24 mouse cellular contexts compared by ENCODE assay signal in the genomic region with DNA sequence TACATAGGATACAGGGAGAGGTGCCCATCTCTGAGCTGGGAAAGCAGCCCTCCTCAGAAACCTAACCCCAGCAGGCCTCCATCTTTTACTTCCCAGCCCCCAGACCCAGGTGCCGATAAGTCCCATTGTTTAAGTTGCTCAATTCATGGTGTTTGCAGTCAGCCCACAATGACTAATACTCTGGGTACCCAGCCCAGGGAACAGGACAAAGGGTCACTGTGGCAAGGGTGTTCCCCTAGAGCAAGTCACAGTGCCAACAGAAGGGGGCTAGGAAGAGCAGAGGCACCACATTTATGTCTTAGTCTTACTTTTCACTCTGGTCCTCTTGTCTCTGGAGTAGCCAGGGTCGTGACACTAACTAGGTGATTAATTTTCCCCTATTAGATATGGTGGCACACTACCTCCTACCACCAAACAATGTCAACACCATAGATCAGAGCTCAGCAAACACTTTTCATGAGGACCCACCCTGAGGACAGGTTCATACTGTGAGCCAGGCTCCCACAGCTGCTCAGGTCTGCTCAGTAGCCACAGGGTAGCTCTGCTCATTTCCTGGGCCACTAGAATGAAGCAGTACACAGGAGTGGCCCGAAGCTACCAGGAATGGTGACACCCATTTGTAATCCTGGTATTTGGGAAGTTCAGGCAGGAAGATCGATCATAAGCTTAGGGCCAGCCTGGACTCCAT.
"Had no signal": no experiment of that assay in that cellular context is flagged by ENCODE, and none has a peak within 500 bp of the region (broad histone marks: within the 10 kb centered on the region; RNA-seq: fewer than 3 reads in every experiment).

No protein-coding gene starts in this region.

- DNase-seq: gastrocnemius, postnatal 14 days; heart, adult 11 months; heart, adult 2 months; heart, postnatal 14 days; heart, postnatal 36 days; kidney, adult 11 months; kidney, adult 2 months; kidney, adult 9 months; kidney, postnatal 14 days; kidney, postnatal 36 days; layer of hippocampus, adult 9-11 months; layer of hippocampus, postnatal 36 days; liver had no signal

- H3K9me3 ChIP-seq: heart, embryonic 13.5 days; heart, embryonic 15.5 days; hindbrain, embryonic 13.5 days; hindbrain, embryonic 15.5 days; kidney, embryonic 15.5 days; limb, embryonic 10.5 days had no signal

- H3K4me3 ChIP-seq: heart, adult 2 months; heart, embryonic 13.5 days; heart, embryonic 15.5 days; hindbrain, embryonic 13.5 days; hindbrain, embryonic 15.5 days; kidney, embryonic 15.5 days; limb, embryonic 10.5 days; limb, embryonic 12.5 days had no signal

- H3K4me2 ChIP-seq: heart, embryonic 11.5 days; heart, embryonic 13.5 days; heart, embryonic 15.5 days; hindbrain, embryonic 13.5 days; hindbrain, embryonic 15.5 days; kidney, embryonic 15.5 days; limb, embryonic 12.5 days had no signal

- H3K9ac ChIP-seq: heart, embryonic 13.5 days; heart, embryonic 15.5 days; hindbrain, embryonic 13.5 days; hindbrain, embryonic 15.5 days; kidney, embryonic 15.5 days; limb, embryonic 12.5 days had no signal

- H3K27ac ChIP-seq: heart, adult 2 months; heart, embryonic 13.5 days; heart, embryonic 15.5 days; hindbrain, embryonic 13.5 days; hindbrain, embryonic 15.5 days; hindbrain, postnatal 0 days; kidney, embryonic 15.5 days; kidney, postnatal 0 days; limb, embryonic 10.5 days; limb, embryonic 12.5 days had no signal

- H3K36me3 ChIP-seq: heart, embryonic 15.5 days; hindbrain, embryonic 13.5 days; hindbrain, embryonic 15.5 days; kidney, embryonic 15.5 days had no signal

- ATAC-seq: hindbrain, postnatal 0 days; intestine, embryonic 16.5 days had no signal
